Comparison of ENCODE assay signal across 17 mouse cellular contexts in genomic region chr9:63595032-63595431, GRCm38 (mm10). TPM values are rescaled to one million over a fixed set of nuclear protein-coding genes. Genes with fewer than 3 reads are reported as not detected.
"Had no signal": no experiment of that assay in that cellular context is flagged by ENCODE, and none has a peak within 500 bp of the region (broad histone marks: within the 10 kb centered on the region; RNA-seq: fewer than 3 reads in every experiment).

No protein-coding gene starts in this region.

- H3K36me3 ChIP-seq: limb, embryonic 15.5 days; liver, embryonic 12.5 days; midbrain, embryonic 12.5 days; neural tube, embryonic 15.5 days had no signal

- H3K4me2 ChIP-seq: limb, embryonic 15.5 days; liver, embryonic 12.5 days; lung, embryonic 14.5 days; midbrain, embryonic 12.5 days; neural tube, embryonic 15.5 days had no signal

- H3K4me1 ChIP-seq: midbrain, embryonic 12.5 days; neural tube, embryonic 15.5 days had no signal

- H3K27ac ChIP-seq: kidney, postnatal 0 days; limb, embryonic 15.5 days; liver, embryonic 12.5 days; macrophage; midbrain, embryonic 12.5 days; neural tube, embryonic 15.5 days had no signal

- H3K9me3 ChIP-seq: limb, embryonic 15.5 days; liver, embryonic 12.5 days; megakaryocyte, embryonic 14.5 days; midbrain, embryonic 12.5 days; neural tube, embryonic 15.5 days had no signal

- H3K9ac ChIP-seq: limb, embryonic 15.5 days; liver, embryonic 12.5 days; lung, embryonic 14.5 days; midbrain, embryonic 12.5 days; neural tube, embryonic 15.5 days had no signal

- H3K27me3 ChIP-seq: limb, embryonic 15.5 days; liver, embryonic 12.5 days; neural tube, embryonic 15.5 days had no signal

- DNase-seq: kidney, postnatal 4 days; lung, embryonic 14.5 days; lung, postnatal 10 days; thymus, adult 2 months; thymus, postnatal 25 days had no signal

- ATAC-seq: hindbrain, embryonic 16.5 days; inflammation-experienced regulatory T-cells, adult 6 months; liver, embryonic 12.5 days had no signal

- H3K4me3 ChIP-seq: limb, embryonic 15.5 days; liver, embryonic 12.5 days; megakaryocyte, embryonic 14.5 days; midbrain, embryonic 12.5 days; neural tube, embryonic 15.5 days had no signal

RNA-seq across cellular contexts. Expression of gene Iqch, which starts 7.3 kb away (rescaled TPM):
- total RNA-seq: left cerebral cortex, adult 18-20 months; midbrain, postnatal 0 days had no signal
- polyA plus RNA-seq: inflammation-experienced regulatory T-cells, adult 6 months; liver, embryonic 12.5 days; liver, embryonic 16.5 days; macrophage; midbrain, embryonic 12.5 days had no signal
